Mouse (Mus musculus): ENCODE results near the gene Arid1b. TPM values are rescaled to one million over a fixed set of nuclear protein-coding genes. Genes with fewer than 3 reads are reported as not detected.

Gene Arid1b
- polyA plus RNA-seq, 1 experiment from 2014 or later: 12.2 TPM

- WGBS: 48% methylated on average over 2 of the region's 2 CpGs
- Histone ChIP-seq H3K4me1 (peaks cover 16% of the 10 kb centered on the region), H3K9ac (no peak overlapping the region), H3K27ac (replicated peaks) (no peak overlapping the region), H3K9me3 (replicated peaks) (no peaks in the 10 kb centered on the region), H3K4me2 (replicated peaks) (no peak overlapping the region), H3K27me3 (no peaks in the 10 kb centered on the region), H3K4me3 (replicated peaks) (no peak overlapping the region), H3K36me3 (peaks cover 5% of the 10 kb centered on the region; the same call in 1 of the 2 replicates)
- ATAC-seq (ENCODE audit: insufficient number of reproducible peaks, low FRiP score, low TSS enrichment, low read depth): no peak
Observed at GRCm38 (mm10) chr17:5124643-5125042, 130.5 kb downstream of the Arid1b start.

GRCm38 (mm10) chr17:5125084-5125855, 131.1 kb downstream of the Arid1b start:
- Histone ChIP-seq H3K4me3 (replicated peaks) (no peak overlapping the region), H3K27ac (replicated peaks) (peak overlapping the region; percentile 70), H3K36me3 (peaks cover 5% of the 10 kb centered on the region; the same call in 1 of the 2 replicates), H3K4me2 (replicated peaks) (no peak overlapping the region), H3K4me1 (peaks cover 21% of the 10 kb centered on the region), H3K27me3 (no peaks in the 10 kb centered on the region), H3K9me3 (replicated peaks) (no peaks in the 10 kb centered on the region), H3K9ac (no peak overlapping the region)
- ATAC-seq (ENCODE audit: insufficient number of reproducible peaks, low FRiP score, low TSS enrichment, low read depth): no peak
- 53% methylated on average over 5 of the region's 5 CpGs for whole genome bisulfite sequencing

GRCm38 (mm10) chr17:5125856-5126806, 132.0 kb downstream of the Arid1b start:
- ATAC-seq (ENCODE audit: insufficient number of reproducible peaks, low FRiP score, low TSS enrichment, low read depth): 0 out of 2 replicates have a peak, but pooled peaks have one; percentile 54
- peaks cover 5% of the 10 kb centered on the region; the same call in 1 of the 2 replicates for H3K36me3 ChIP-seq
- no peak overlapping the region for H3K4me2 ChIP-seq (replicated peaks)
- H3K27me3 ChIP-seq: no peaks in the 10 kb centered on the region
- no peaks in the 10 kb centered on the region for H3K9me3 ChIP-seq (replicated peaks)
- peak overlapping the region; percentile 70 for H3K27ac ChIP-seq (replicated peaks)
- 43% methylated on average over 5 of the region's 5 CpGs for WGBS
- no peak overlapping the region for H3K4me3 ChIP-seq (replicated peaks)
- H3K9ac ChIP-seq: no peak overlapping the region
- H3K4me1 ChIP-seq: peaks cover 29% of the 10 kb centered on the region

GRCm38 (mm10) chr17:5129606-5130005, 135.5 kb downstream of the Arid1b start:
- Histone ChIP-seq H3K9me3 (replicated peaks) (no peaks in the 10 kb centered on the region), H3K4me2 (replicated peaks) (no peak overlapping the region), H3K4me3 (replicated peaks) (no peak overlapping the region), H3K4me1 (peaks cover 52% of the 10 kb centered on the region), H3K9ac (no peak overlapping the region), H3K36me3 (peaks cover 5% of the 10 kb centered on the region; the same call in 1 of the 2 replicates), H3K27ac (replicated peaks) (no peak overlapping the region), H3K27me3 (no peaks in the 10 kb centered on the region)
- 64% methylated on average over 2 of the region's 2 CpGs for WGBS
- no peak for ATAC-seq (ENCODE audit: insufficient number of reproducible peaks, low FRiP score, low TSS enrichment, low read depth)

- H3K27ac ChIP-seq (replicated peaks): peak overlapping the region; percentile 34; the same call in 1 of the 2 replicates
- H3K27me3 ChIP-seq: no peaks in the 10 kb centered on the region
- no peak overlapping the region for H3K4me2 ChIP-seq (replicated peaks)
- 72% methylated on average over 4 of the region's 4 CpGs for WGBS
- no peak overlapping the region for H3K4me3 ChIP-seq (replicated peaks)
- H3K4me1 ChIP-seq: peaks cover 49% of the 10 kb centered on the region
- H3K36me3 ChIP-seq: peaks cover 5% of the 10 kb centered on the region; the same call in 1 of the 2 replicates
- H3K9me3 ChIP-seq (replicated peaks): no peaks in the 10 kb centered on the region
- no peak for ATAC-seq (ENCODE audit: insufficient number of reproducible peaks, low FRiP score, low TSS enrichment, low read depth)
- H3K9ac ChIP-seq: no peak overlapping the region
Observed at GRCm38 (mm10) chr17:5130116-5130515, 136.0 kb downstream of the Arid1b start.

GRCm38 (mm10) chr17:5131706-5132105, 137.6 kb downstream of the Arid1b start:
- peaks cover 39% of the 10 kb centered on the region for H3K4me1 ChIP-seq
- H3K4me3 ChIP-seq (replicated peaks): no peak overlapping the region
- no peaks in the 10 kb centered on the region for H3K27me3 ChIP-seq
- no peak overlapping the region for H3K4me2 ChIP-seq (replicated peaks)
- no peak overlapping the region for H3K27ac ChIP-seq (replicated peaks)
- no peaks in the 10 kb centered on the region for H3K9me3 ChIP-seq (replicated peaks)
- H3K9ac ChIP-seq: no peak overlapping the region
- peaks cover 5% of the 10 kb centered on the region; the same call in 1 of the 2 replicates for H3K36me3 ChIP-seq
- 72% methylated on average over 6 of the region's 6 CpGs for WGBS
- ATAC-seq (ENCODE audit: insufficient number of reproducible peaks, low FRiP score, low TSS enrichment, low read depth): no peak

GRCm38 (mm10) chr17:5132296-5132986, 138.3 kb downstream of the Arid1b start:
- H3K9ac ChIP-seq: no peak overlapping the region
- no peaks in the 10 kb centered on the region for H3K27me3 ChIP-seq
- no peak for ATAC-seq (ENCODE audit: insufficient number of reproducible peaks, low FRiP score, low TSS enrichment, low read depth)
- H3K4me1 ChIP-seq: peaks cover 39% of the 10 kb centered on the region
- 0 out of 2 replicates have a peak overlapping the region, but pooled peaks have one; percentile 11 for H3K27ac ChIP-seq (replicated peaks)
- H3K9me3 ChIP-seq (replicated peaks): no peaks in the 10 kb centered on the region
- 85% methylated on average over 14 of the region's 14 CpGs for WGBS
- H3K4me2 ChIP-seq (replicated peaks): no peak overlapping the region
- H3K4me3 ChIP-seq (replicated peaks): no peak overlapping the region
- H3K36me3 ChIP-seq: peaks cover 3% of the 10 kb centered on the region; the same call in 1 of the 2 replicates

- Histone ChIP-seq H3K4me3 (replicated peaks) (no peak overlapping the region), H3K4me1 (peaks cover 42% of the 10 kb centered on the region), H3K9ac (no peak overlapping the region), H3K27me3 (no peaks in the 10 kb centered on the region), H3K36me3 (no peaks in the 10 kb centered on the region; the same call in 1 of the 2 replicates), H3K9me3 (replicated peaks) (no peaks in the 10 kb centered on the region), H3K4me2 (replicated peaks) (no peak overlapping the region), H3K27ac (replicated peaks) (no peak overlapping the region)
- WGBS: 81% methylated on average over 7 of the region's 7 CpGs
- ATAC-seq (ENCODE audit: insufficient number of reproducible peaks, low FRiP score, low TSS enrichment, low read depth): no peak
Observed at GRCm38 (mm10) chr17:5132987-5133355, 138.8 kb downstream of the Arid1b start.

GRCm38 (mm10) chr17:5133831-5134230, 139.7 kb downstream of the Arid1b start:
- no peaks in the 10 kb centered on the region; the same call in 1 of the 2 replicates for H3K36me3 ChIP-seq
- ATAC-seq (ENCODE audit: insufficient number of reproducible peaks, low FRiP score, low TSS enrichment, low read depth): no peak
- H3K4me3 ChIP-seq (replicated peaks): no peak overlapping the region
- H3K9ac ChIP-seq: no peak overlapping the region
- H3K4me2 ChIP-seq (replicated peaks): no peak overlapping the region
- H3K27ac ChIP-seq (replicated peaks): no peak overlapping the region
- no peaks in the 10 kb centered on the region for H3K27me3 ChIP-seq
- H3K9me3 ChIP-seq (replicated peaks): no peaks in the 10 kb centered on the region
- 56% methylated on average over 8 of the region's 8 CpGs for WGBS
- peaks cover 46% of the 10 kb centered on the region for H3K4me1 ChIP-seq

GRCm38 (mm10) chr17:5134271-5134670, 140.1 kb downstream of the Arid1b start:
- H3K4me2 ChIP-seq (replicated peaks): no peak overlapping the region
- 39% methylated on average over 8 of the region's 8 CpGs for WGBS
- ATAC-seq (ENCODE audit: insufficient number of reproducible peaks, low FRiP score, low TSS enrichment, low read depth): no peak
- H3K9ac ChIP-seq: no peak overlapping the region
- H3K27me3 ChIP-seq: no peaks in the 10 kb centered on the region
- no peak overlapping the region for H3K27ac ChIP-seq (replicated peaks)
- H3K4me1 ChIP-seq: peaks cover 51% of the 10 kb centered on the region
- H3K9me3 ChIP-seq (replicated peaks): no peaks in the 10 kb centered on the region
- H3K4me3 ChIP-seq (replicated peaks): no peak overlapping the region
- no peaks in the 10 kb centered on the region; the same call in 1 of the 2 replicates for H3K36me3 ChIP-seq
